Mouse (Mus musculus) left cerebral cortex, adult 2 months (tissue): ENCODE data around the gene Wdr25. TPM values are rescaled to one million over a fixed set of nuclear protein-coding genes. Genes with fewer than 3 reads are reported as not detected.

Experiments used
- DNase-seq, 2 experiments: peaks; one replicate each; pipeline ENCODE4 v3.0.0; 2021 to 2022; ENCODE audit warnings: low spot score in 2 of 2, mixed read lengths in 1 of 2; ENCODE audit errors: extremely low spot score in 1 of 2
- H3K27ac ChIP-seq: fragments of 200-600 bp; 2 replicates; pipeline ENCODE4 v1.8.1; 2022
- H3K4me3 ChIP-seq: fragments of 200-600 bp; 2 replicates; pipeline ENCODE4 v1.8.1; 2022
- CTCF ChIP-seq: fragments of 200-600 bp; IDR thresholded peaks from 2 replicates; pipeline ENCODE4 v1.8.1; 2022; ENCODE audit warnings: antibody characterized with exemption, mild to moderate bottlenecking, moderate library complexity
- intact Hi-C: fragments of 180-260 bp; cut with DNase I; formaldehyde crosslinking; loops from one replicate; pipeline ENCODE4 v1.15.1; 2025
- total RNA-seq, 2 experiments: library from RNA; stranded (reverse); gene quantifications; 2 replicates each; pipeline ENCODE4 v1.2.3; 2021

The Wdr25 gene
- total RNA-seq, 2 experiments from 2014 or later, result 10.2 to 13.4 TPM

DNA sequence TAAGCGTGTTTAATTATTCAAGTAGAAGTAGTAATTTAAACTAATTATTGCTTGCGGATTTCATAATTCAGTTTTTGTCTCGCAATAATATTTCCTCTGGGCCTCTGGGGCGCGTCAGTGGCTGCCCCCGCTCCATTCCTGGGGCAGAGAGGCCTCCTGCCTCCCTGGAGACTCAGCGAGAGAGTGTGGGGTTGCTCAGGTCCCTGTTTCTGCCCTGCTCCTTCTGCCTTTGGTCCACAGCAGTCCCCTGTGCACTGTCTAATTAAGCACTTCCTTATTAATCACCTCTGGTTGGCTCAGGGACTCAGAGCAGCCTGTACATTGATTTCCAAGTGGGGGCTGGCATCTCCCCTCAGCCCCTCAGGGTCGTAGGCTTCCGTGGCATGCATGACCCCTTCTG is 24.1 kb downstream of the Wdr25 start:
- no peak for DNase-seq
- no peak overlapping the region for H3K4me3 ChIP-seq
- intact Hi-C loops, result no loop called here
- TF ChIP-seq CTCF, result no peak
- no peak overlapping the region for H3K27ac ChIP-seq

DNA sequence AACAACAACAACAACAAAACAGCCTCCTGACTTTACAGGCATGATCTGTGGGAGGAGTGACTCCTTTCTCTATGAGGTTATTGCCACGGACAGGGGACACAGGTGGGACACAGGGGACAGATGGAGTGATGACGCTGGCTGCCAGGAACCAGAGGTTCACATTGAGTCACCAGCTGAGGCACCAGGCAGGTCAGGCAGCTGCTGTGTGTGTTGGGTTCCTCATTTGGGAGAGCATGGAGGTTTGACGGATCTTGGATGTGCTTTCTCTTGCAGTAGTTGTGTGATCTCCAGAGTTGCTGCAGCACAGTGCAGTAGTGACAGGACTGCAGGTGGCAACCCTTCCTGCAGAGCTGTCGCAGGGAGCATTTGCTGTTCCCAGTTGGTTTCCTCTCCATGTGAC is 25.3 kb downstream of the Wdr25 start:
- intact Hi-C loops, result no loop called here
- Histone ChIP-seq H3K4me3 (no peak overlapping the region), H3K27ac (no peak overlapping the region)
- TF ChIP-seq CTCF, result no peak
- DNase-seq, result no peak

DNA sequence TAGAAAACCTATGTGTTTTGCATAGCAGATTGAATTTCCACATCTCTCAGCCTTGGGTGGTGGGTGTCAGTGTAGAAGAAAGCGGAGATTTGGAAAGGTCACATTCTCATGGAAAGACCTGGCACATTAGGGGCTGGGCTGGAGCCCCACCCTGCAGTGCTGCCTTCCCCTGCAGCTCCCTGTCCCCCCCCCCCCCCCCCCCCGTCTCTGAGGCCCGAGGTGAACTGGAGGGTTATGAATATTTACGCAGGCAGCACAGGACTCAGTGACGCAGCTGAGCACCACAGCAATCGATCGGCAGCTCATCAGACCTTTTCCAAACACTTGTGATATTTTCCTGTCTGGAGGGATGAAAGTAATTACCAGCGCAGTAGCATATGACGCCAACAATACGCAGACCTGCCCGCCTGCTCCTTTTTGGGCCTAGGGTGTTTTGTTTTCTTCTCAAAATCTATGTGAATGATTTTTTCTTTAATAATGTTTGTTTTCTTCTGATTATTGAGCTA is 33.2 kb downstream of the Wdr25 start:
- intact Hi-C loops, result no loop called here
- Histone ChIP-seq H3K4me3 (no peak overlapping the region), H3K27ac (no peak overlapping the region)
- DNase-seq, result no peak
- no peak for TF ChIP-seq CTCF

- intact Hi-C loops, result no loop called here
- DNase-seq, result no peak
- no peak overlapping the region for H3K4me3 ChIP-seq
- no peak overlapping the region for H3K27ac ChIP-seq
- TF ChIP-seq CTCF, result no peak
Measured at GRCm38 (mm10) chr12:108928249-108928648, 34.8 kb downstream of the Wdr25 start.

- DNase-seq, result no peak
- intact Hi-C loops, result no loop called here
- no peak overlapping the region for H3K4me3 ChIP-seq
- no peak for TF ChIP-seq CTCF
- H3K27ac ChIP-seq, result no peak overlapping the region
Measured at GRCm38 (mm10) chr12:108929475-108929874, 36.0 kb downstream of the Wdr25 start.

GRCm38 (mm10) chr12:108931341-108932053 is 38.1 kb downstream of the Wdr25 start:
- TF ChIP-seq CTCF, result no peak
- intact Hi-C loops, result no loop called here

GRCm38 (mm10) chr12:108932113-108932512 is 38.7 kb downstream of the Wdr25 start:
- H3K27ac ChIP-seq, result no peak overlapping the region
- no peak overlapping the region for H3K4me3 ChIP-seq
- TF ChIP-seq CTCF, result no peak
- no peak for DNase-seq
- intact Hi-C loops, result no loop called here

More at GRCm38 (mm10) chr12:108931341-108932053, 38.1 kb downstream of the Wdr25 start:
- Histone ChIP-seq H3K4me3 (no peak overlapping the region), H3K27ac (no peak overlapping the region)
- no peak for DNase-seq

DNA sequence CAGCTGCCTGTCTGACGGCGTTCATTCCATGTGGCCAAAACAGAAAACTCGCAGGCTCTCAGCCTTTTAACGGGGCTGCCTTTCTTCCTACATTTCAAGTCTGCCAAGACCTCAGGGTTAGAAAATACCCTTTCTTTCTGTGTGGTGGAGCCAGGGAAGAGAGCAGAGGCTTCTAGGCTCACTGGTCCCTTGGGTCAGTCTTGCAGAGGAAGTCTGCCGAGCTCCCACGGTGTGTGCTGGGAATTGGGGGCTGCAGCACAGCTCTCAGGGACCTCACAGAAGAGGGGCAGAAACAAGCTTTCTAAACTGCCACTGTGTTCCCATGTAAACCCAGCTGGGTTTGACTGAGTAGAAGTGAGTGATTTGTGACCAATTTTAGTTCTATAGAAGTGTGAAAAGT is 40.8 kb downstream of the Wdr25 start:
- no peak for TF ChIP-seq CTCF
- H3K4me3 ChIP-seq, result no peak overlapping the region
- intact Hi-C loops, result no loop called here
- no peak overlapping the region for H3K27ac ChIP-seq
- DNase-seq, result no peak

DNA sequence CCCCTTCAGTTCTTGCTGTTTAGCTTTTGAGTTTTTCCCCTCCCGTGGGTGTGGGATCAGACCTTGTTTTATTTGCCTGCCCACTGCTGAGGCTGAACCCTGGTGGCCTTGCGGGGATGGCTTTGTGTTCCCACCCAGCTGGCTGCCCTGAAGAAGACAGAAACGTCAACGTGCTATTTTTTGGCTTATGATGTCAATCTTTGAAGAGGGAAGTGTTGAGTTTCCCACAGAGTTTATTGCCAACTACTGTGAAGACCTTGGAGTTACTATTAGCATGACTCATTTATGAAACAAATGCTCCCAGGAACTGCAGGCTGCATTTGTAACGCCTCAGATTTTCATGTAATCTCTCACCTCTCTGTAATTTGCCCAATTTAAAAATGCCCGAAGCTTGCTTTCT is 43.4 kb downstream of the Wdr25 start:
- H3K4me3 ChIP-seq, result no peak overlapping the region
- no peak for DNase-seq
- intact Hi-C loops, result no loop called here
- H3K27ac ChIP-seq, result no peak overlapping the region
- TF ChIP-seq CTCF, result no peak

- H3K4me3 ChIP-seq, result no peak overlapping the region
- DNase-seq, result no peak
- intact Hi-C loops, result no loop called here
- TF ChIP-seq CTCF, result no peak
- H3K27ac ChIP-seq, result no peak overlapping the region
Measured at GRCm38 (mm10) chr12:108937506-108937905, 44.1 kb downstream of the Wdr25 start.

- TF ChIP-seq CTCF, result no peak
- no peak for DNase-seq
- Histone ChIP-seq H3K27ac (no peak overlapping the region), H3K4me3 (no peak overlapping the region)
- intact Hi-C loops, result no loop called here
Measured at GRCm38 (mm10) chr12:108938844-108939243, 45.4 kb downstream of the Wdr25 start.

DNA sequence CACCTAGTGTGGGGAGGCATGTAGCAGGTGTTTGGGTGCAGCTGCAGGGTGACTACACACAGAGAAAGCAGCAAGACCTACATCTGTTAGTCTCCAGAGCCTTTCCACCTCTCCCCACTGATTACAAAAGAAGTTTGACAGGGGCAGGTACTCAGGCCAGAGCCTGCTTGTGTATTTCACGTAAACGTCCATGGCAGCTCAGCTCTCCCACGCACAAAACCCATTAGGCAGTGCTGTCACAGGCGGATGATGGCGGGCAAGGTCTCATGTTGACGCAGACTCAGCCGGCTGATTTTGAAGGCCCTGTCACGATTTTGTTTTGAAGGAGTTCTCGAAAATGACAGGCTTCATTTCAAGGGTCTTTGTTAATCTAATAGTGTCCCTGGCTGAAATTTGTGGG is 45.9 kb downstream of the Wdr25 start:
- DNase-seq, result no peak
- intact Hi-C loops, result no loop called here
- H3K4me3 ChIP-seq, result no peak overlapping the region
- no peak for TF ChIP-seq CTCF
- H3K27ac ChIP-seq, result no peak overlapping the region

DNA sequence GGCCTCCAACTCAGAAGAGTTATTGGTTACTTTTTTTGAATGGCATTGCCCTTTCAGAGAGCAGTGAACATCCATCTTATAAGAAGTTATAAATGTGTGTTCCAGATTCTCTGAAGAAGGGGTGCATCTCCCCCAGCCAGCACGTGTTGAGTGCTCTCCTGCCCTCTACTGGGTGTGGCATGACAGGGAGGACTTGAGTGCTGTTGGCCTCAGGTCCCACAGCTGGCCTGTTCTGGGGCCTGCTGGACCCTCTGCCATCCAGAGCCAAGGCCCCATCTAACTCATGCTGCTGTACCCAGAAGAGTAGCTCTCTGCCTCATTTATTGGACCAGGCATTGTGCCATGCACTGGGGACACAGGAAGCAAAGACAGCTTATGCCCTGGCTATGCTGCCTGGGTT is 46.8 kb downstream of the Wdr25 start:
- Histone ChIP-seq H3K27ac (no peak overlapping the region), H3K4me3 (no peak overlapping the region)
- no peak for TF ChIP-seq CTCF
- no peak for DNase-seq
- intact Hi-C loops, result no loop called here
